Mouse (Mus musculus) E14TG2a.4 (cell line): ENCODE data around the gene Mast4.
A peak's percentile ranks its signal among the peaks of the same experiment; 100 is the strongest.

Experiments used
- H3K27me3 ChIP-seq: 2 replicates; pipeline ENCODE4 v1.6.1; 2014; ENCODE audit warnings: low read length, control low read depth; ENCODE audit not compliant: insufficient read depth
- H3K36me3 ChIP-seq: 2 replicates; pipeline ENCODE4 v1.6.1; 2014; ENCODE audit warnings: low read length, control low read depth; ENCODE audit not compliant: insufficient read depth
- H3K4me1 ChIP-seq: replicated peaks from 2 replicates; pipeline ENCODE4 v1.6.1; 2014; ENCODE audit warnings: low read depth, low read length, control low read depth
- H3K4me3 ChIP-seq: replicated peaks from 2 replicates; pipeline ENCODE4 v1.5.1; 2014; ENCODE audit warnings: mild to moderate bottlenecking, low read length
- H3K9me3 ChIP-seq: 2 replicates; pipeline ENCODE4 v1.6.1; 2014; ENCODE audit warnings: low read length, control low read depth
- CTCF ChIP-seq: conservative IDR thresholded peaks from 2 replicates; pipeline ENCODE4 v1.5.1; 2014; ENCODE audit warnings: low read length
- NANOG ChIP-seq: IDR thresholded peaks from 2 replicates; pipeline ENCODE4 v1.6.1; 2014; ENCODE audit warnings: borderline replicate concordance, low read length, mixed read lengths
- POU5F1 ChIP-seq: IDR thresholded peaks from 2 replicates; pipeline ENCODE4 v1.6.1; 2014; ENCODE audit warnings: low read length, borderline replicate concordance

The Mast4 gene

DNA sequence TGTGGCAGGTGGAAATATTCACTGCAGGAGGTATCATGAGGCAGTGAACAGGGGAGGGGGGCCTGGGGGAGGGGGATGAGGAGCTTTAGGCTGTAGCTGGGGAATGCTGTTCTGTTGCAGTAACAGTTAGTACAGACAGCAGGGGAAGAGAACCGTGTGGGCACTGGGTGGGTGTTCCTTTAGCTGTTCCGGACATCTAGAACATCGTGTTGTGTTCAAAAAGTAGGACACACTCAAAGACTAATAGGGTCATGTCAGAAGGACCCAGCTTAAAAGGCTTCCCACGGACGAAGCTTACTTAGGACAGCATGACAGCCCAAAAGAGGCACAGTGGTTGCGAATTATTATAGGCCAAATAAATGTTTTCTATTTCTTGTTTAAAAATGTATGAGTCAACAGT, 393.8 kb downstream of the Mast4 start:
- no peaks in the 10 kb centered on the region for H3K9me3 ChIP-seq
- H3K27me3 ChIP-seq, result no peaks in the 10 kb centered on the region
- no peak overlapping the region for H3K4me3 ChIP-seq
- no peaks in the 10 kb centered on the region for H3K4me1 ChIP-seq
- no peaks in the 10 kb centered on the region for H3K36me3 ChIP-seq
- TF ChIP-seq CTCF, result no peak
- no peak for TF ChIP-seq NANOG
- no peak for TF ChIP-seq POU5F1

DNA sequence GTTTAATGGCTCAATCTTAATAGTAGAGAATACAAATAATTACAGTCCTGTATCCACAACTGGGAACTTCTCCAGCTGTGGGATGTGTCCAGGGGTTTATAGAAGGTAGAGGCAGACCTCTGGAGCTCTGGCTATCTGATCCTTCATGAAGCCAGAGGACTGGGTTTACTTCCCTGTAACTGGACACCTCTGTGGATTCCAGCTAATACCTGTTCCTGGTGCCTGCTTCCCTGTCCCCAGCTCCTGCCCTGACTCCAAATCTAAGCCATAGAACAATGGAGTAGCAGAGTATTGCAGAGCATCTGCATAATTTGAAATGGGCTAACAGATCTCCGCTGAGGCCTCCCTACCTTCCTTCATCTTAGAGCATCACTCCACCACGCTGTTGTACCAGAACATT, 398.1 kb downstream of the Mast4 start:
- H3K9me3 ChIP-seq, result no peaks in the 10 kb centered on the region
- TF ChIP-seq CTCF (no peak), NANOG (no peak), POU5F1 (no peak)
- H3K36me3 ChIP-seq, result no peaks in the 10 kb centered on the region
- no peaks in the 10 kb centered on the region for H3K27me3 ChIP-seq
- H3K4me1 ChIP-seq, result no peaks in the 10 kb centered on the region
- no peak overlapping the region for H3K4me3 ChIP-seq

DNA sequence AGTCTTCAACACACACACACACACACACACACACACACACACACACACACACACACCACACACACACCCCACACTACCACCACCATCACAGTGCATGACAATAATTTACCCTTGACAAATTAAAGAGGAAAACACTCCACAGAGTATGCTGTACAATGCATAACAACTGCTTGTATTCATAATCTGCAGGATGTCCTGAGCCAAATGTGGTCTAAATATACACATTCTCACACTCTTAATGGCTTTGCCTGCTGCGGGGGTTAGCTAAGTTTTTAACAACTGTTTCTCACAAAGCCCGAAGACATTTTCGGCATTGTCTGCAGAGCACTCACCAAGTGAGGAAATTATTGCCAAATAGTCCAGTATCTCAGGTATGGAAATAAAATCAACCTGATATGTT, 398.5 kb downstream of the Mast4 start:
- H3K4me3 ChIP-seq, result no peak overlapping the region
- no peaks in the 10 kb centered on the region for H3K27me3 ChIP-seq
- no peaks in the 10 kb centered on the region for H3K9me3 ChIP-seq
- no peaks in the 10 kb centered on the region for H3K4me1 ChIP-seq
- TF ChIP-seq NANOG, result no peak
- TF ChIP-seq CTCF, result no peak
- no peak for TF ChIP-seq POU5F1
- H3K36me3 ChIP-seq, result no peaks in the 10 kb centered on the region

DNA sequence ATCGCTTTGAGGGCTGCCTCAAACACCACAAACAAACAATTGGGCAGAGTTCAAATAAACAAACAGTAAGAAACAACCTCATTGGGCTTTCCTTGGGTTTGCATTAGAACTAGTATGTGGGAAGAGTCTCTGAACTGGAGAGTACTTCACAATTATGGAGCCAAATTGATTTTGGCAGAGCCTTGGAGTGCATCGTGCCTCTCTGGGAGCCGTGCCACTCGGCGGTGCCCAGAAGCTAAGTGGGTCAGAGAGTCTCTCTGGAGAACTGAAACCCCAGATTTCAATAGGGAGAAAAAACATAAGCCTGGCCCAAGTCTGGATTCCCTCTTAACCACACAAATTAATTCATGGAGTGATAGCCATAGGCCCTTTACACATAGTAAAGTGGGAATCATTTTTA, 400.6 kb downstream of the Mast4 start:
- no peaks in the 10 kb centered on the region for H3K4me1 ChIP-seq
- H3K36me3 ChIP-seq, result no peaks in the 10 kb centered on the region
- H3K27me3 ChIP-seq, result no peaks in the 10 kb centered on the region
- no peaks in the 10 kb centered on the region for H3K9me3 ChIP-seq
- TF ChIP-seq POU5F1 (no peak), NANOG (no peak), CTCF (no peak)
- no peak overlapping the region for H3K4me3 ChIP-seq

DNA sequence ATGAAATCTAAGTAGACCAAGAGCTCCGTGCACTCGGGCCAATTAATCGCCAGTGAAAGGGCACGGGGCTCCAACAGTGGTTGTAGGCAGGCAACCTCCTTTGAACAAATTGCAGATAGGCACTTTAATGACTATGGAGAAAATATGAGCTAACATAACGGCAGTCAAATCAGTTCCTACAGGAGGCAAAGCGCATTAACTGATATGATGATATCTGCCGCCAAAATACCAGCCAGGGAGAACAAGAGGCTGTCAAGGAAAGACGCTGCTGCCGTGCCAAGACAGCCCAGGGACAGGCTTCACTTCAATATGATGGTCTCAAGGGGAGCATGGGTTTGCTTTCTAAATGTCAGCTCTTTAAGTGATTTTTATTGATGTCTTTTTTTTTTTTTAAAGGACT, 401.9 kb downstream of the Mast4 start:
- Histone ChIP-seq H3K4me3 (no peak overlapping the region), H3K4me1 (no peaks in the 10 kb centered on the region), H3K9me3 (no peaks in the 10 kb centered on the region), H3K36me3 (no peaks in the 10 kb centered on the region), H3K27me3 (no peaks in the 10 kb centered on the region)
- TF ChIP-seq NANOG (no peak), CTCF (no peak), POU5F1 (no peak)

DNA sequence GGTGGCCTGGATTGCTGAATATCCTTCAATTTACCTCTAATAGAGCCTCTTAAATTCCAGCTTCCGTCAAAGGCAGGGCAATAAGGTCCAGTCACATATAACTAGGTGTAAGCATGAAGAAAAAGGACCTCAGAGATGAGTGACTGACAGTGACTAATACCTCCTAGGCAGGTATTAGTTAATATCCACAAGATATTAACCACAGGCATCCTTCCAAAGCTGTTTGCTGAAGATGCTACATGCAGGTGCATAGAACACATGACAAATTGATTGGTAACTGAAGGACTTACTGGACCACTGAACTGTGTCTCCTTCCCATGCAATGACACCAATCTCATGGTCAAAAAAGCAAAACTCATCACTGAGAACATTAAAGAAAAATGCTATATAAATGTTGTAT, 402.3 kb downstream of the Mast4 start:
- Histone ChIP-seq H3K4me3 (no peak overlapping the region), H3K36me3 (no peaks in the 10 kb centered on the region), H3K27me3 (no peaks in the 10 kb centered on the region), H3K4me1 (no peaks in the 10 kb centered on the region), H3K9me3 (no peaks in the 10 kb centered on the region)
- TF ChIP-seq NANOG, result no peak
- no peak for TF ChIP-seq CTCF

DNA sequence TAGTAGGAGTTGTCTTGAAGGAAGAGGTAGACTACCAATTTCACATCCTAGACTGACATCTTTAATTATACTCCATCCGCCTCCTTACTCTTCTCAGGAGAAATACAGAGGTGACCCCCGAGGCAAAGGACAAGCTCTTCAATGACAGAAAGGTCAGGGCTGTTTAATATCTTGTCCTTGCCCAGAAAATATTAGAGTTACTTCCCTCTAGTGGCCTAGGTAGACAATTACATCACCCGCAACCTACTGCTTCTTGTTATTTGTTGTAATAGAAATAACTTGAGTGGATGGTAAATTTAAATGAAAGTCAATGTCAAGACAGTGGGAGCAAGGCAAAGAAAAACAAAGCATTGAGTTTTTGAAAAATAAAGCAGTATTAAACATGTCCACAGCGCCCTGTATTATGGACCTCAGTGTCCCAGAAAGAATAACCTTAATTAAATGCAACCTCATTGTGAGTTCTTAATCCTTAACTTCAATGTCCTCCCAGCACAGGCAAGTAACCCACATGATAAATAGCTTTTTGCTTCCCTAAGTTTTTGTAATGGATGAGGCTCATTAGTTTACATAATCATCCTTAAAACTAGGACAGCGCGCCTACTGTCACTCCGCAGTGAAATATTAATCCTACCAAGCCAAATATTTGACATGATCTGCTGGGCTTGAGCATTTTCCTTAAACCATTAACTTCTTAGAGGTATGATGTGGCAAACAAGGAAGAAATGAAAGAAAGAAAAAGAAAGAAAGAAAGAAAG, 408.3 kb downstream of the Mast4 start:
- Histone ChIP-seq H3K4me1 (no peaks in the 10 kb centered on the region), H3K4me3 (no peak overlapping the region), H3K36me3 (no peaks in the 10 kb centered on the region), H3K27me3 (no peaks in the 10 kb centered on the region), H3K9me3 (no peaks in the 10 kb centered on the region)
- TF ChIP-seq POU5F1 (no peak), CTCF (peak; percentile 74)

DNA sequence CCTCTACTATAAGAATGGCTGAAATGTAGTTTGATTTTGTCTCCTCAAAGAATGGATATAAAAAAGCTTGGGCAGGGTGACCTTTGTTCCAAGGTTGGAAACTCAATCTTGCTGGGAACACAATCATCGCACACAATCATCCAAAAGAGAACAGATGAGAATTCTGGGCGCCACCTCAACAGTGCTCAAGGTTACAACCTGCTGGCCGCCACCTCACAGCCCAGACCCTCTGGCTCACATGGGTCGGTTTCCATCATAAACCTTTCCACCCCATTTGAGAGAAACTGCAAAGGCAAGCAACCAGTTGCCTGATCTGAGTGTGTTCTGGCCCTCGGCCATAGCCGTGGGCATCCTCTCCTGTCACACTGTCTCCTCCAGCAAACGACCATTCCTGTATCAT, 414.6 kb downstream of the Mast4 start:
- Histone ChIP-seq H3K27me3 (no peaks in the 10 kb centered on the region), H3K4me1 (peaks cover 13% of the 10 kb centered on the region), H3K36me3 (no peaks in the 10 kb centered on the region), H3K4me3 (no peak overlapping the region), H3K9me3 (no peaks in the 10 kb centered on the region)
- TF ChIP-seq NANOG (no peak), POU5F1 (no peak), CTCF (no peak)

DNA sequence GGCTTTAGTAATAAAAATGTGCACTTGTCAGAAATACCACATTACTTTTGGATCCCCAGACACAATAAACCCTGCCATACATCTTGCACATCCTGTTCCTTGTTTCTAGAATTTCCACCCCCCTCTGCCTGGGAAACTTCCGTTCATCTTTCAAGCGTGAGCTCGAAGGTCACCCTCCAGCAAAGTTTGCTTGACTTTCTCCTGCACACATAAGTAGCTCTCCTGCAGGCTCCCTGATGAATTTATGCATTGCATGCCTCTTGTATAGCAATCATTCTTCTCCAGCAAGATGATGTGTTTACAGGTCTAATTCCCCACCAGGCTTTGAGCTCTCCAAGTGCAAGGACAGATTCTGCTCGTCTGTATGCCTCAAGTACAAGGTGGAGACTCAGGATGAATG, 415.7 kb downstream of the Mast4 start:
- H3K4me1 ChIP-seq, result peaks cover 23% of the 10 kb centered on the region
- H3K36me3 ChIP-seq, result no peaks in the 10 kb centered on the region
- H3K9me3 ChIP-seq, result no peaks in the 10 kb centered on the region
- no peak overlapping the region for H3K4me3 ChIP-seq
- no peaks in the 10 kb centered on the region for H3K27me3 ChIP-seq
- TF ChIP-seq POU5F1 (no peak), CTCF (no peak), NANOG (no peak)

DNA sequence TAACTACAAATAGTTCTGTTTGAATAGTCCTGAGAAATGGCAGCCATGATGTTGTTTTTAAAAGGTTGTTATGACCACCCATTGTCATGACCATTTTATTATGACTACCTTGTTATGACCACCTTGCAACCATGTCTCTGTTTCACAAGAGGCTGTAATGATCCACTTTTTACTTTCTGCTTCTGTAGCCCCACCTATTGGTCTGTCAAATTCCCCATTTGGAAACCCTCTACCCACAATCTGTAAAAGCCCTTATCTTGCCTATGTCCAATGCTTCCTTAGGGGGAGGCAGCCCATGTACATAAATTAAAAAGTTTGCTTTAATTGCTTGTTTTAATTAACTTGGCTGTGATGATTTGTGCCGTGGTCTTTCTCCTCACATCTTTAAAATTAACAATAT, 419.0 kb downstream of the Mast4 start:
- no peak for TF ChIP-seq POU5F1
- TF ChIP-seq CTCF, result no peak
- TF ChIP-seq NANOG, result no peak
- H3K4me1 ChIP-seq, result peaks cover 23% of the 10 kb centered on the region
- no peak overlapping the region for H3K4me3 ChIP-seq
- H3K27me3 ChIP-seq, result peaks cover 4% of the 10 kb centered on the region; the same call in 1 of the 2 replicates
- H3K36me3 ChIP-seq, result no peaks in the 10 kb centered on the region
- H3K9me3 ChIP-seq, result no peaks in the 10 kb centered on the region
